ENCODE assay signal across 22 mouse cellular contexts in genomic region chr15:97795559-97796235, GRCm38 (mm10). TPM values are rescaled to one million over a fixed set of nuclear protein-coding genes. Genes with fewer than 3 reads are reported as not detected.
DNase-seq lines count a peak whose midpoint lies in the region; ATAC-seq and TF ChIP-seq lines count a peak whose summit lies in the region.
"Had no signal": no experiment of that assay in that cellular context is flagged by ENCODE, and none has a peak within 500 bp of the region (broad histone marks: within the 10 kb centered on the region; RNA-seq: fewer than 3 reads in every experiment).

No protein-coding gene starts in this region.

- ATAC-seq in cerebellum, adult (ENCODE audit: insufficient number of reproducible peaks, low FRiP score, low TSS enrichment): no peak
- ATAC-seq: activated CD4-positive, CD25-positive, alpha-beta regulatory T cell, adult 4 months; CD4-positive, CD25-positive, alpha-beta regulatory T cell, adult 4 months; forebrain, embryonic 13.5 days; forebrain, embryonic 15.5 days; forebrain, postnatal 0 days; Patski had no signal

- WGBS in thymus, adult 2 months: 96% methylated on average over 10 of the region's 10 CpGs

- H3K27me3 ChIP-seq in thymus, adult 2 months (ENCODE audit: control insufficient read depth, insufficient read depth, low read length): no peaks in the 10 kb centered on the region
- H3K27me3 ChIP-seq: CH12.LX; embryonic facial prominence, embryonic 12.5 days; forebrain, embryonic 13.5 days; forebrain, embryonic 15.5 days; Patski had no signal

- DNase-seq in adrenal gland, postnatal 14 days: peak; percentile 4
- DNase-seq in adrenal gland, postnatal 4 days (ENCODE audit: low spot score in 2 of 2): no peak
- DNase-seq in cerebellum, adult 9-11 months: peak; percentile 26
- DNase-seq in thymus, adult 2 months: peak; percentile 1
- no peak for DNase-seq in thymus, postnatal 0 days (ENCODE audit: low spot score)
- DNase-seq: adrenal gland, adult 8-10 months; adrenal gland, postnatal 25 days; B cell, adult 2 months; cerebellum, adult 11 months; cerebellum, adult 2 months; cerebellum, postnatal 10 days; cerebellum, postnatal 25 days; forebrain, postnatal 0 days had no signal

- no peak overlapping the region for H3K27ac ChIP-seq in thymus, adult 2 months (ENCODE audit: control insufficient read depth, insufficient read depth, low read length)
- H3K27ac ChIP-seq: embryonic facial prominence, embryonic 10.5 days; embryonic facial prominence, embryonic 12.5 days; forebrain, embryonic 13.5 days; forebrain, embryonic 15.5 days had no signal

- H3K36me3 ChIP-seq in thymus, adult 2 months (ENCODE audit: control insufficient read depth, insufficient read depth, low read length): peaks cover 90% of the 10 kb centered on the region

- no peak overlapping the region for H3K4me3 ChIP-seq in thymus, adult 2 months (ENCODE audit: control insufficient read depth, insufficient read depth, low read length)
- H3K4me3 ChIP-seq: embryonic facial prominence, embryonic 10.5 days; embryonic facial prominence, embryonic 12.5 days; forebrain, embryonic 13.5 days; forebrain, embryonic 15.5 days had no signal

- no peak for TF ChIP-seq POLR2A in thymus, adult 2 months (IDR thresholded peaks at IDR 0.05; ENCODE audit: control insufficient read depth, extremely low read depth, insufficient read depth, low read length, poor library complexity)

- TF ChIP-seq CTCF in thymus, adult 2 months (IDR thresholded peaks at IDR 0.05; ENCODE audit: borderline replicate concordance, control insufficient read depth, extremely low read depth, insufficient read depth, low read length, poor library complexity): no peak

- no peaks in the 10 kb centered on the region for H3K4me1 ChIP-seq in thymus, adult 2 months (replicated peaks; ENCODE audit: control insufficient read depth, insufficient read depth, low read length)
- H3K4me1 ChIP-seq: embryonic facial prominence, embryonic 12.5 days had no signal

RNA-seq across cellular contexts. Expression of gene Slc48a1, which starts 17.4 kb away (rescaled TPM):
- 68.8 and 76.9 TPM in 2 replicates for total RNA-seq in adrenal gland, postnatal 14 days (2021)
- 10 to 100 TPM; 83.0 to 91.7 TPM for total RNA-seq in adrenal gland, postnatal 4 days (2021)
- polyA plus RNA-seq in thymus, adult 2 months (2012; rRNA removed): 62.1 and 62.8 TPM in 2 replicates
- 44.5 and 48.3 TPM in 2 replicates for polyA plus RNA-seq in thymus, postnatal 0 days (2015; fragmentation: Nextera tagmentation; extraction: Ambion mirVana)

RNA-seq across cellular contexts. Expression of gene Rapgef3, which starts 27.9 kb away (rescaled TPM):
- total RNA-seq in adrenal gland, postnatal 14 days (2021): 22.2 and 24.9 TPM in 2 replicates
- total RNA-seq in adrenal gland, postnatal 4 days (2021): 10 to 100 TPM; 19.2 to 27.9 TPM
- 276 and 278 TPM in 2 replicates for polyA plus RNA-seq in thymus, adult 2 months (2012; rRNA removed)
- 61.7 and 72.6 TPM in 2 replicates for polyA plus RNA-seq in thymus, postnatal 0 days (2015; fragmentation: Nextera tagmentation; extraction: Ambion mirVana)
- polyA plus RNA-seq: activated CD4-positive, CD25-positive, alpha-beta regulatory T cell, adult 4 months had no signal

RNA-seq across cellular contexts. Expression of gene Hdac7, which starts 48.6 kb away (rescaled TPM):
- 60.1 and 75.8 TPM in 2 replicates for total RNA-seq in adrenal gland, postnatal 14 days (2021)
- 100 to 1,000 TPM; 116 to 120 TPM for total RNA-seq in adrenal gland, postnatal 4 days (2021)
- 827 and 963 TPM in 2 replicates for polyA plus RNA-seq in thymus, adult 2 months (2012; rRNA removed)
- 111 and 122 TPM in 2 replicates for polyA plus RNA-seq in thymus, postnatal 0 days (2015; fragmentation: Nextera tagmentation; extraction: Ambion mirVana)

Comparison
In these comparisons a context has a peak if more than half of its experiments do, and no peak if none do; other contexts are left out.
1. DNase-seq: peak in adrenal gland, postnatal 14 days (single experiment), cerebellum, adult 9-11 months (single experiment) and thymus, adult 2 months (single experiment); none in adrenal gland, postnatal 4 days (0 of 2) and thymus, postnatal 0 days (single experiment).